Mouse (Mus musculus) midbrain, embryonic 12.5 days (tissue): Measurements from ENCODE around the gene Ankrd33b. TPM values are rescaled to one million over a fixed set of nuclear protein-coding genes. Genes with fewer than 3 reads are reported as not detected.

Source experiments
- ATAC-seq: fragments of 200-750 bp; cut with Nextera tagmentation; 2 replicates; pipeline ENCODE4 v1.8.0; 2017; ENCODE audit warnings: low read depth, moderate TSS enrichment, moderate library complexity; ENCODE audit not compliant: low FRiP score
- H3K27ac ChIP-seq: fragments of 300-500 bp; sonication (generic); replicated peaks from 2 replicates; pipeline ENCODE4 v1.5.1; 2016; ENCODE audit warnings: mild to moderate bottlenecking
- H3K27me3 ChIP-seq: fragments of 300-500 bp; sonication (generic); 2 replicates; pipeline ENCODE4 v1.6.1; 2016; ENCODE audit warnings: mild to moderate bottlenecking
- H3K36me3 ChIP-seq: fragments of 300-500 bp; sonication (generic); 2 replicates; pipeline ENCODE4 v1.6.1; 2016
- H3K4me1 ChIP-seq: fragments of 300-500 bp; sonication (generic); 2 replicates; pipeline ENCODE4 v1.6.1; 2016
- H3K4me2 ChIP-seq: fragments of 300-500 bp; sonication (generic); replicated peaks from 2 replicates; pipeline ENCODE4 v1.6.1; 2016; ENCODE audit warnings: mild to moderate bottlenecking, moderate library complexity
- H3K4me3 ChIP-seq: fragments of 300-500 bp; sonication (generic); 2 replicates; pipeline ENCODE4 v1.5.1; 2016; ENCODE audit warnings: mild to moderate bottlenecking
- H3K9ac ChIP-seq: fragments of 300-500 bp; sonication (generic); replicated peaks from 2 replicates; pipeline ENCODE4 v1.6.1; 2016; ENCODE audit warnings: mild to moderate bottlenecking, moderate library complexity
- H3K9me3 ChIP-seq: fragments of 300-500 bp; sonication (generic); 2 replicates; pipeline ENCODE4 v1.6.1; 2016; ENCODE audit warnings: mild to moderate bottlenecking
- WGBS: fragments of 180-500 bp; shearing (Covaris S2); methylation state at CpG from one replicate; pipeline ENCODE4 v1.1.7; 2016; 5-methylcytosine and 5-hydroxymethylcytosine counted together
- polyA plus RNA-seq: library from polyadenylated mRNA; unstranded; fragments of >200 nt; fragmentation: Nextera tagmentation; extraction: Ambion mirVana; gene quantifications from 2 replicates; pipeline ENCODE4 v1.2.1, GENCODE M21; 2016

The Ankrd33b gene
- polyA plus RNA-seq, 1 experiment from 2014 or later: 0.71 TPM

GRCm38 (mm10) chr15:31272695-31273094, 94.8 kb downstream of the Ankrd33b start:
- no peak overlapping the region for H3K27ac ChIP-seq
- H3K9me3 ChIP-seq: no peaks in the 10 kb centered on the region
- no peak overlapping the region for H3K4me2 ChIP-seq
- no peak for ATAC-seq
- H3K36me3 ChIP-seq: no peaks in the 10 kb centered on the region
- no peaks in the 10 kb centered on the region for H3K27me3 ChIP-seq
- H3K9ac ChIP-seq: no peak overlapping the region
- H3K4me1 ChIP-seq: no peaks in the 10 kb centered on the region
- no peak overlapping the region for H3K4me3 ChIP-seq
- WGBS: 92% methylated on average over 7 of the region's 7 CpGs

- 86% methylated on average over 4 of the region's 4 CpGs for WGBS
- no peaks in the 10 kb centered on the region for H3K36me3 ChIP-seq
- H3K27me3 ChIP-seq: no peaks in the 10 kb centered on the region
- H3K4me3 ChIP-seq: no peak overlapping the region
- ATAC-seq: no peak
- H3K9me3 ChIP-seq: no peaks in the 10 kb centered on the region
- H3K9ac ChIP-seq: no peak overlapping the region
- no peak overlapping the region for H3K27ac ChIP-seq
- H3K4me1 ChIP-seq: no peaks in the 10 kb centered on the region
- H3K4me2 ChIP-seq: no peak overlapping the region
Observed at GRCm38 (mm10) chr15:31269558-31269957, 98.0 kb downstream of the Ankrd33b start.

GRCm38 (mm10) chr15:31268148-31268547, 99.4 kb downstream of the Ankrd33b start:
- WGBS: 82% methylated on average over 6 of the region's 6 CpGs
- Histone ChIP-seq H3K4me1 (no peaks in the 10 kb centered on the region), H3K9ac (no peak overlapping the region), H3K36me3 (no peaks in the 10 kb centered on the region), H3K4me2 (no peak overlapping the region), H3K27me3 (no peaks in the 10 kb centered on the region), H3K27ac (no peak overlapping the region), H3K4me3 (no peak overlapping the region), H3K9me3 (no peaks in the 10 kb centered on the region)
- ATAC-seq: no peak

GRCm38 (mm10) chr15:31265845-31266244, 101.7 kb downstream of the Ankrd33b start:
- WGBS: 92% methylated on average over 12 of the region's 12 CpGs
- Histone ChIP-seq H3K9me3 (no peaks in the 10 kb centered on the region), H3K36me3 (no peaks in the 10 kb centered on the region), H3K4me3 (no peak overlapping the region), H3K4me1 (no peaks in the 10 kb centered on the region), H3K9ac (no peak overlapping the region), H3K27ac (no peak overlapping the region), H3K4me2 (no peak overlapping the region), H3K27me3 (no peaks in the 10 kb centered on the region)
- ATAC-seq: no peak

- no peaks in the 10 kb centered on the region for H3K27me3 ChIP-seq
- H3K4me1 ChIP-seq: no peaks in the 10 kb centered on the region
- no peaks in the 10 kb centered on the region for H3K9me3 ChIP-seq
- H3K9ac ChIP-seq: no peak overlapping the region
- no peak overlapping the region for H3K4me2 ChIP-seq
- H3K4me3 ChIP-seq: no peak overlapping the region
- WGBS: 91% methylated on average over 8 of the region's 8 CpGs
- no peaks in the 10 kb centered on the region for H3K36me3 ChIP-seq
- H3K27ac ChIP-seq: no peak overlapping the region
- ATAC-seq: peak; percentile 46; the same call in 1 of the 2 replicates
Observed at GRCm38 (mm10) chr15:31265404-31265803, 102.1 kb downstream of the Ankrd33b start.

GRCm38 (mm10) chr15:31264827-31265226, 102.7 kb downstream of the Ankrd33b start:
- Histone ChIP-seq H3K9ac (no peak overlapping the region), H3K27ac (no peak overlapping the region), H3K36me3 (no peaks in the 10 kb centered on the region), H3K4me3 (no peak overlapping the region), H3K4me1 (no peaks in the 10 kb centered on the region), H3K27me3 (no peaks in the 10 kb centered on the region), H3K4me2 (no peak overlapping the region), H3K9me3 (no peaks in the 10 kb centered on the region)
- peak; percentile 86 for ATAC-seq
- 33% methylated on average over 6 of the region's 6 CpGs for WGBS

- Histone ChIP-seq H3K27me3 (no peaks in the 10 kb centered on the region), H3K9ac (no peak overlapping the region), H3K36me3 (no peaks in the 10 kb centered on the region), H3K4me1 (no peaks in the 10 kb centered on the region), H3K27ac (no peak overlapping the region), H3K9me3 (no peaks in the 10 kb centered on the region), H3K4me3 (no peak overlapping the region), H3K4me2 (no peak overlapping the region)
- 76% methylated on average over 9 of the region's 9 CpGs for WGBS
- no peak for ATAC-seq
Observed at GRCm38 (mm10) chr15:31262361-31262760, 105.2 kb downstream of the Ankrd33b start.

- H3K4me1 ChIP-seq: 0 out of 2 replicates have a peak, but pooled peaks cover 2% of the 10 kb centered on the region
- H3K4me3 ChIP-seq: no peak overlapping the region
- no peaks in the 10 kb centered on the region for H3K27me3 ChIP-seq
- WGBS: 83% methylated on average over 10 of the region's 10 CpGs
- no peak for ATAC-seq
- H3K36me3 ChIP-seq: no peaks in the 10 kb centered on the region
- no peak overlapping the region for H3K9ac ChIP-seq
- H3K27ac ChIP-seq: no peak overlapping the region
- no peak overlapping the region for H3K4me2 ChIP-seq
- H3K9me3 ChIP-seq: no peaks in the 10 kb centered on the region
Observed at GRCm38 (mm10) chr15:31261094-31261493, 106.4 kb downstream of the Ankrd33b start.

- Histone ChIP-seq H3K27me3 (no peaks in the 10 kb centered on the region), H3K9me3 (no peaks in the 10 kb centered on the region), H3K9ac (no peak overlapping the region), H3K4me3 (no peak overlapping the region), H3K27ac (no peak overlapping the region), H3K4me1 (0 out of 2 replicates have a peak, but pooled peaks cover 2% of the 10 kb centered on the region), H3K4me2 (no peak overlapping the region), H3K36me3 (no peaks in the 10 kb centered on the region)
- WGBS: 88% methylated on average over 18 of the region's 18 CpGs
- ATAC-seq: no peak
Observed at GRCm38 (mm10) chr15:31258693-31259439, 108.7 kb downstream of the Ankrd33b start.

- no peak overlapping the region for H3K9ac ChIP-seq
- no peak overlapping the region for H3K27ac ChIP-seq
- WGBS: 75% methylated on average over 21 of the region's 21 CpGs
- H3K4me3 ChIP-seq: no peak overlapping the region
- 0 out of 2 replicates have a peak, but pooled peaks cover 2% of the 10 kb centered on the region for H3K4me1 ChIP-seq
- H3K36me3 ChIP-seq: no peaks in the 10 kb centered on the region
- no peaks in the 10 kb centered on the region for H3K27me3 ChIP-seq
- H3K4me2 ChIP-seq: no peak overlapping the region
- no peaks in the 10 kb centered on the region for H3K9me3 ChIP-seq
- no peak for ATAC-seq
Observed at GRCm38 (mm10) chr15:31258029-31258692, 109.4 kb downstream of the Ankrd33b start.

- Histone ChIP-seq H3K9me3 (no peaks in the 10 kb centered on the region), H3K4me2 (no peak overlapping the region), H3K4me1 (0 out of 2 replicates have a peak, but pooled peaks cover 2% of the 10 kb centered on the region), H3K4me3 (no peak overlapping the region), H3K27ac (no peak overlapping the region), H3K36me3 (no peaks in the 10 kb centered on the region), H3K9ac (no peak overlapping the region), H3K27me3 (no peaks in the 10 kb centered on the region)
- 89% methylated on average over 1 of the region's 1 CpGs for WGBS
- no peak for ATAC-seq
Observed at GRCm38 (mm10) chr15:31257329-31257728, 110.2 kb downstream of the Ankrd33b start.

- WGBS: 86% methylated on average over 6 of the region's 6 CpGs
- H3K4me1 ChIP-seq: 0 out of 2 replicates have a peak, but pooled peaks cover 2% of the 10 kb centered on the region
Observed at GRCm38 (mm10) chr15:31255762-31256161, 111.8 kb downstream of the Ankrd33b start.

More at GRCm38 (mm10) chr15:31255762-31256161, 111.8 kb downstream of the Ankrd33b start:
- Histone ChIP-seq H3K36me3 (no peaks in the 10 kb centered on the region), H3K4me3 (no peak overlapping the region), H3K27me3 (no peaks in the 10 kb centered on the region), H3K4me2 (no peak overlapping the region), H3K9ac (no peak overlapping the region), H3K27ac (no peak overlapping the region), H3K9me3 (no peaks in the 10 kb centered on the region)
- no peak for ATAC-seq
